Mouse (Mus musculus) neutrophil, adult 59 days (primary cell): ENCODE data around the gene Dars2. TPM values are rescaled to one million over a fixed set of nuclear protein-coding genes. Genes with fewer than 3 reads are reported as not detected.

Source experiments
- total RNA-seq, 2 experiments: library from RNA; stranded (reverse); gene quantifications; 1 replicate in 1 of 2; 2 replicates in 1 of 2; pipeline ENCODE4 v1.2.4; 2023

Gene Dars2
- 10 to 100 TPM; 10.3 to 13.5 TPM for total RNA-seq

GRCm38 (mm10) chr1:161070352-161071271 lies at the start of gene Dars2, which contains the start of gene Cenpl:
Gene Dars2, minus strand, starts transcription at chr1:161070658.
Gene Cenpl, plus strand, starts transcription at chr1:161070713.

GRCm38 (mm10) chr1:161034435-161035280 lies 35.8 kb downstream of the Dars2 start, which contains the start of gene Zbtb37:
Gene Zbtb37, minus strand, starts transcription at chr1:161034849.

Other genes with a start within 250 kb of the Dars2 start
- 10 to 100 TPM; 40.6 to 41.3 TPM for gene Rc3h1, start 164.2 kb downstream of the Dars2 start, total RNA-seq
- gene Serpinc1, start 92.1 kb downstream of the Dars2 start, total RNA-seq = 1 to 10 TPM in 1 of 2 experiments, under 1 TPM in 1; 0.86 to 1.2 TPM
- gene Zbtb37, start 35.8 kb downstream of the Dars2 start, total RNA-seq = 10 to 100 TPM; 16.5 to 17.8 TPM
- gene Cenpl, start 55 bp upstream of the Dars2 start, total RNA-seq = 10 to 100 TPM; 23.7 to 24.8 TPM
- gene Klhl20, start 60.9 kb upstream of the Dars2 start, total RNA-seq = 10 to 100 TPM; 13.7 to 14.2 TPM
- not detected for gene Ankrd45, start 72.0 kb upstream of the Dars2 start, total RNA-seq
- not detected for gene Tex50, start 88.7 kb upstream of the Dars2 start, total RNA-seq
- gene Prdx6, start 180.6 kb upstream of the Dars2 start, total RNA-seq = 100 to 1,000 TPM; 295 to 299 TPM